Mouse (Mus musculus) lung, embryonic 15.5 days (tissue): ENCODE results near the gene Fundc2. TPM values are rescaled to one million over a fixed set of nuclear protein-coding genes. Genes with fewer than 3 reads are reported as not detected.
A peak's percentile ranks its signal among the peaks of the same experiment; 100 is the strongest.

Source experiments
- ATAC-seq: fragments of 200-750 bp; cut with Nextera tagmentation; 2 replicates; pipeline ENCODE4 v1.8.0; 2017; ENCODE audit warnings: moderate number of reproducible peaks, borderline replicate concordance; ENCODE audit not compliant: low FRiP score, low TSS enrichment; ENCODE audit errors: extremely low read depth
- H3K27ac ChIP-seq: fragments of 300-500 bp; sonication (generic); 2 replicates; pipeline ENCODE4 v1.5.1; 2015; ENCODE audit warnings: moderate library complexity, mild to moderate bottlenecking, inconsistent platforms
- H3K27me3 ChIP-seq: fragments of 300-500 bp; sonication (generic); 2 replicates; pipeline ENCODE4 v1.6.1; 2015; ENCODE audit warnings: inconsistent platforms
- H3K36me3 ChIP-seq: fragments of 300-500 bp; sonication (generic); 2 replicates; pipeline ENCODE4 v1.6.1; 2015; ENCODE audit warnings: inconsistent platforms
- H3K4me1 ChIP-seq: fragments of 300-500 bp; sonication (generic); 2 replicates; pipeline ENCODE4 v1.6.1; 2015; ENCODE audit warnings: inconsistent platforms
- H3K4me2 ChIP-seq: fragments of 300-500 bp; sonication (generic); 2 replicates; pipeline ENCODE4 v1.6.1; 2015; ENCODE audit warnings: inconsistent platforms, mild to moderate bottlenecking, moderate library complexity
- H3K4me3 ChIP-seq: fragments of 300-500 bp; sonication (generic); 2 replicates; pipeline ENCODE4 v1.5.1; 2015; ENCODE audit warnings: mild to moderate bottlenecking, inconsistent platforms
- H3K9ac ChIP-seq: fragments of 300-500 bp; sonication (generic); 2 replicates; pipeline ENCODE4 v1.6.1; 2015; ENCODE audit warnings: inconsistent platforms
- H3K9me3 ChIP-seq: fragments of 300-500 bp; sonication (generic); 2 replicates; pipeline ENCODE4 v1.6.1; 2016; ENCODE audit warnings: inconsistent platforms
- WGBS: fragments of 180-500 bp; shearing (Covaris S2); methylation state at CpG from one replicate; pipeline ENCODE4 v1.1.7; 2015; 5-methylcytosine and 5-hydroxymethylcytosine counted together
- polyA plus RNA-seq: library from polyadenylated mRNA; unstranded; fragments of >200 nt; fragmentation: Nextera tagmentation; extraction: Ambion mirVana; gene quantifications from 2 replicates; pipeline ENCODE4 v1.2.1, GENCODE M21; 2015

The Fundc2 gene
- polyA plus RNA-seq = 65.8 and 70.9 TPM in 2 replicates

- 9% methylated on average over 21 of the region's 25 CpGs for WGBS
- no peaks in the 10 kb centered on the region for H3K4me1 ChIP-seq
- H3K27ac ChIP-seq = peak within 1 kb of the TSS; percentile 77
- peak within 1 kb of the TSS; percentile 49 for H3K4me2 ChIP-seq
- ATAC-seq = peak; percentile 97
- H3K27me3 ChIP-seq = no peaks in the 10 kb centered on the region
- H3K36me3 ChIP-seq = no peaks in the 10 kb centered on the region
- peak within 1 kb of the TSS; percentile 50 for H3K9ac ChIP-seq
- H3K9me3 ChIP-seq = no peaks in the 10 kb centered on the region
- peak within 1 kb of the TSS; percentile 49 for H3K4me3 ChIP-seq
Observed at GRCm38 (mm10) chrX:75382195-75382771, at the start of gene Fundc2, which contains the start of gene F8. TSS of gene Fundc2 (plus strand) at chrX:75382399. TSS of gene F8 (minus strand) at chrX:75382615.

- no peak overlapping the region for H3K4me3 ChIP-seq
- H3K36me3 ChIP-seq = no peaks in the 10 kb centered on the region
- H3K9ac ChIP-seq = no peak overlapping the region
- H3K27me3 ChIP-seq = no peaks in the 10 kb centered on the region
- ATAC-seq = no peak
- H3K9me3 ChIP-seq = no peaks in the 10 kb centered on the region
- H3K4me2 ChIP-seq = no peak overlapping the region
- no peak overlapping the region for H3K27ac ChIP-seq
- H3K4me1 ChIP-seq = no peaks in the 10 kb centered on the region
Observed at GRCm38 (mm10) chrX:75370197-75370596, 12.0 kb upstream of the Fundc2 start.

- Histone ChIP-seq H3K9ac (no peak overlapping the region), H3K9me3 (no peaks in the 10 kb centered on the region), H3K27ac (no peak overlapping the region), H3K4me1 (no peaks in the 10 kb centered on the region), H3K36me3 (no peaks in the 10 kb centered on the region), H3K27me3 (no peaks in the 10 kb centered on the region), H3K4me3 (no peak overlapping the region), H3K4me2 (no peak overlapping the region)
- 35% methylated on average over 2 of the region's 2 CpGs for WGBS
- peak; percentile 90; the same call in 1 of the 2 replicates for ATAC-seq
Observed at GRCm38 (mm10) chrX:75372666-75373425, 9.4 kb upstream of the Fundc2 start.

- Histone ChIP-seq H3K9ac (no peak overlapping the region), H3K27ac (no peak overlapping the region), H3K27me3 (no peaks in the 10 kb centered on the region), H3K9me3 (no peaks in the 10 kb centered on the region), H3K36me3 (no peaks in the 10 kb centered on the region), H3K4me3 (no peak overlapping the region), H3K4me1 (no peaks in the 10 kb centered on the region), H3K4me2 (no peak overlapping the region)
- ATAC-seq = no peak
Observed at GRCm38 (mm10) chrX:75376815-75377214, 5.4 kb upstream of the Fundc2 start.

GRCm38 (mm10) chrX:75381176-75381575, 1.0 kb upstream of the Fundc2 start:
- Histone ChIP-seq H3K27ac (no peak overlapping the region), H3K9ac (no peak overlapping the region), H3K9me3 (no peaks in the 10 kb centered on the region), H3K27me3 (no peaks in the 10 kb centered on the region), H3K36me3 (no peaks in the 10 kb centered on the region), H3K4me2 (no peak overlapping the region), H3K4me3 (no peak overlapping the region), H3K4me1 (no peaks in the 10 kb centered on the region)
- no peak for ATAC-seq
- 77% methylated on average over 1 of the region's 1 CpGs for WGBS

GRCm38 (mm10) chrX:75381699-75382098, 500 bp upstream of the Fundc2 start:
- 60% methylated on average over 5 of the region's 5 CpGs for WGBS

GRCm38 (mm10) chrX:75399471-75399870, 17.3 kb downstream of the Fundc2 start:
- WGBS = 89% methylated on average over 1 of the region's 1 CpGs
- no peak overlapping the region for H3K9ac ChIP-seq
- no peak overlapping the region for H3K4me3 ChIP-seq
- H3K4me1 ChIP-seq = no peaks in the 10 kb centered on the region
- no peak overlapping the region for H3K27ac ChIP-seq
- H3K4me2 ChIP-seq = no peak overlapping the region
- H3K9me3 ChIP-seq = no peaks in the 10 kb centered on the region
- ATAC-seq = no peak
- H3K36me3 ChIP-seq = no peaks in the 10 kb centered on the region
- H3K27me3 ChIP-seq = no peaks in the 10 kb centered on the region

More at GRCm38 (mm10) chrX:75381699-75382098, 500 bp upstream of the Fundc2 start:
- Histone ChIP-seq H3K4me3 (peak overlapping the region; percentile 49), H3K4me2 (peak overlapping the region; percentile 49; the same call in 1 of the 2 replicates), H3K36me3 (no peaks in the 10 kb centered on the region), H3K27ac (0 out of 2 replicates have a peak overlapping the region, but pooled peaks have one; percentile 33), H3K27me3 (no peaks in the 10 kb centered on the region), H3K9me3 (no peaks in the 10 kb centered on the region), H3K4me1 (no peaks in the 10 kb centered on the region), H3K9ac (no peak overlapping the region)
- ATAC-seq = no peak

GRCm38 (mm10) chrX:75402668-75403067, 20.5 kb downstream of the Fundc2 start:
- Histone ChIP-seq H3K4me2 (no peak overlapping the region), H3K9ac (no peak overlapping the region), H3K4me1 (no peaks in the 10 kb centered on the region), H3K27me3 (no peaks in the 10 kb centered on the region), H3K27ac (no peak overlapping the region), H3K36me3 (no peaks in the 10 kb centered on the region), H3K4me3 (no peak overlapping the region), H3K9me3 (no peaks in the 10 kb centered on the region)
- no peak for ATAC-seq
- 70% methylated on average over 2 of the region's 2 CpGs for WGBS

GRCm38 (mm10) chrX:75403350-75403749, 21.2 kb downstream of the Fundc2 start:
- no peak overlapping the region for H3K9ac ChIP-seq
- H3K4me1 ChIP-seq = no peaks in the 10 kb centered on the region
- no peak for ATAC-seq
- H3K27ac ChIP-seq = no peak overlapping the region
- H3K4me3 ChIP-seq = no peak overlapping the region
- H3K4me2 ChIP-seq = no peak overlapping the region
- H3K36me3 ChIP-seq = no peaks in the 10 kb centered on the region
- no peaks in the 10 kb centered on the region for H3K27me3 ChIP-seq
- no peaks in the 10 kb centered on the region for H3K9me3 ChIP-seq

GRCm38 (mm10) chrX:75409711-75410110, 27.5 kb downstream of the Fundc2 start:
- Histone ChIP-seq H3K4me3 (no peak overlapping the region), H3K4me1 (no peaks in the 10 kb centered on the region), H3K9me3 (no peaks in the 10 kb centered on the region), H3K27ac (no peak overlapping the region), H3K36me3 (no peaks in the 10 kb centered on the region), H3K27me3 (no peaks in the 10 kb centered on the region), H3K9ac (no peak overlapping the region), H3K4me2 (no peak overlapping the region)
- 85% methylated on average over 1 of the region's 1 CpGs for WGBS
- ATAC-seq = no peak

- WGBS = 13% methylated on average over 52 of the region's 52 CpGs
- H3K4me2 ChIP-seq = peak within 1 kb of the TSS; percentile 50
Observed at GRCm38 (mm10) chrX:75415936-75416785, 34.0 kb downstream of the Fundc2 start, which contains the start of the genes Cmc4, Mtcp1 and Brcc3. TSS of gene Cmc4 (minus strand) at chrX:75416584. TSS of gene Mtcp1 (minus strand) at chrX:75416588. TSS of gene Brcc3 (plus strand) at chrX:75416628.

More at GRCm38 (mm10) chrX:75415936-75416785, 34.0 kb downstream of the Fundc2 start, which contains the start of the genes Cmc4, Mtcp1 and Brcc3:
- peak; percentile 100 for ATAC-seq
- Histone ChIP-seq H3K4me3 (peak within 1 kb of the TSS; percentile 55), H3K36me3 (no peaks in the 10 kb centered on the region), H3K9me3 (no peaks in the 10 kb centered on the region), H3K27ac (peak within 1 kb of the TSS; percentile 91), H3K4me1 (no peaks in the 10 kb centered on the region), H3K27me3 (no peaks in the 10 kb centered on the region), H3K9ac (peak within 1 kb of the TSS; percentile 52)
